Mouse (Mus musculus) kidney, adult 2 months (tissue): ENCODE results near the gene Sim1. TPM values are rescaled to one million over a fixed set of nuclear protein-coding genes. Genes with fewer than 3 reads are reported as not detected.

ENCODE experiments used
- DNase-seq: peaks from one replicate; pipeline ENCODE4 v3.0.0; 2021
- H3K27ac ChIP-seq: fragments of 200-500 bp; 2 replicates; pipeline ENCODE4 v1.5.1; 2012; ENCODE audit warnings: low read depth, low read length, control low read depth, inconsistent platforms; ENCODE audit not compliant: insufficient read depth
- H3K27me3 ChIP-seq: fragments of 200-500 bp; replicated peaks from 2 replicates; pipeline ENCODE4 v1.6.1; 2012; ENCODE audit warnings: mild to moderate bottlenecking, moderate library complexity, low read length, inconsistent platforms; ENCODE audit not compliant: control insufficient read depth, insufficient read depth
- H3K36me3 ChIP-seq: fragments of 200-500 bp; 2 replicates; pipeline ENCODE4 v1.6.1; 2012; ENCODE audit warnings: mild to moderate bottlenecking, moderate library complexity, low read length, inconsistent platforms; ENCODE audit not compliant: control insufficient read depth, insufficient read depth
- H3K4me1 ChIP-seq: fragments of 200-500 bp; 2 replicates; pipeline ENCODE4 v1.6.1; 2011; ENCODE audit warnings: low read length; ENCODE audit not compliant: control insufficient read depth, insufficient read depth
- H3K4me3 ChIP-seq: fragments of 200-500 bp; 2 replicates; pipeline ENCODE4 v1.5.1; 2011; ENCODE audit warnings: mild to moderate bottlenecking, low read depth, low read length, control low read depth; ENCODE audit not compliant: insufficient read depth
- CTCF ChIP-seq: fragments of 200-500 bp; conservative IDR thresholded peaks from 2 replicates; pipeline ENCODE4 v1.5.1; 2011; ENCODE audit warnings: low read depth, mild to moderate bottlenecking, control low read depth, low read length, moderate library complexity, mixed read lengths; ENCODE audit not compliant: insufficient read depth, insufficient read length
- POLR2A ChIP-seq: fragments of 200-500 bp; IDR thresholded peaks from one replicate; pipeline ENCODE4 v1.6.1; 2011; ENCODE audit warnings: low read depth, low read length, control low read depth
- WGBS: fragments of 180-500 bp; shearing (Covaris S2); methylation state at CpG from one replicate; pipeline ENCODE4 v1.1.7; 2018; 5-methylcytosine and 5-hydroxymethylcytosine counted together
- polyA plus RNA-seq: library from polyadenylated mRNA; depleted of rRNA; stranded (reverse); fragments of >200 nt; gene quantifications from 2 replicates; pipeline ENCODE4 v1.2.3, GENCODE M21; 2012

The Sim1 gene
- polyA plus RNA-seq, 1 experiment, result 4.2 TPM

DNA sequence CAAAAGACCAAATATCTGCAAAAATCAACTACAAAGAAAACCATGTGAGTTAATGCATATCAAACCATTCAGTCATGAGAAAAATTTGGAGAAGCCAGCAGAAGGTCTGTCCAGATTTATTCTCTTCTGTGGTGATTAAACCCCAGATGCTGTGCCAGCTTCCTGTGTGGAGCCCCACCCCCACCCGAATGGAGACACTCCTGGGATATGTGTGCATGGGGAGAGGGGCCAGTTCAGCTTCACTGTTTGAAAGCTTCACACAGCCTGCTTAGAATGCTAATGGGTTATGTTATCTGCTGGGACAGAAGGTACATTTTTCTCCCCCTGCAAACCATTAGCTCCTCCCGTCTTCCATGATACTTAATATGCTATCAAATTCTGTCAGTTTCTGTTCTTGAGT is 120.3 kb downstream of the Sim1 start:
- H3K27me3 ChIP-seq, result no peaks in the 10 kb centered on the region
- no peak for TF ChIP-seq POLR2A
- no peak for TF ChIP-seq CTCF
- H3K27ac ChIP-seq, result no peak overlapping the region
- no peaks in the 10 kb centered on the region for H3K4me1 ChIP-seq
- no peak overlapping the region for H3K4me3 ChIP-seq
- no peak for DNase-seq
- no peaks in the 10 kb centered on the region for H3K36me3 ChIP-seq
- 61% methylated on average over 2 of the region's 2 CpGs for WGBS

DNA sequence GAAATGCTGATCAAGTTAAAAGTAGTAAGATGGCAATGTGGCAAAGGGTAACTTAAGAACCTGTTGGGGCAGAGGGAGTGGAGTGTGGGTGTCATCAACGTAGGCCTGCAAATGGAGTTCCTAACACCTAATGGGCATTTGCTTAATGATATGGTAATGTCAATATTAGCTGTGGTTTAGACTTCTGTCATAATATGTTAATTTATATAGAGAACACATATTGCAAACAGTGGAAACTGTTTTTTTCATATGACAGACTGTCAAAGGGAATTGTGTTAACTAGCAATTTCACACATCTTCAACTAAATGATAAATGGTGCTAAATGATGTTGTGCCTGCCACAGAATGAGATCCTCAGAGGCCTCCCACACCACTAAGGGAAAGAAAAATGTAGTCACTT is 120.8 kb downstream of the Sim1 start:
- TF ChIP-seq POLR2A (no peak), CTCF (no peak)
- Histone ChIP-seq H3K4me1 (no peaks in the 10 kb centered on the region), H3K36me3 (no peaks in the 10 kb centered on the region), H3K27ac (no peak overlapping the region), H3K4me3 (no peak overlapping the region), H3K27me3 (no peaks in the 10 kb centered on the region)
- DNase-seq, result no peak
- 57% methylated on average over 1 of the region's 1 CpGs for WGBS

DNA sequence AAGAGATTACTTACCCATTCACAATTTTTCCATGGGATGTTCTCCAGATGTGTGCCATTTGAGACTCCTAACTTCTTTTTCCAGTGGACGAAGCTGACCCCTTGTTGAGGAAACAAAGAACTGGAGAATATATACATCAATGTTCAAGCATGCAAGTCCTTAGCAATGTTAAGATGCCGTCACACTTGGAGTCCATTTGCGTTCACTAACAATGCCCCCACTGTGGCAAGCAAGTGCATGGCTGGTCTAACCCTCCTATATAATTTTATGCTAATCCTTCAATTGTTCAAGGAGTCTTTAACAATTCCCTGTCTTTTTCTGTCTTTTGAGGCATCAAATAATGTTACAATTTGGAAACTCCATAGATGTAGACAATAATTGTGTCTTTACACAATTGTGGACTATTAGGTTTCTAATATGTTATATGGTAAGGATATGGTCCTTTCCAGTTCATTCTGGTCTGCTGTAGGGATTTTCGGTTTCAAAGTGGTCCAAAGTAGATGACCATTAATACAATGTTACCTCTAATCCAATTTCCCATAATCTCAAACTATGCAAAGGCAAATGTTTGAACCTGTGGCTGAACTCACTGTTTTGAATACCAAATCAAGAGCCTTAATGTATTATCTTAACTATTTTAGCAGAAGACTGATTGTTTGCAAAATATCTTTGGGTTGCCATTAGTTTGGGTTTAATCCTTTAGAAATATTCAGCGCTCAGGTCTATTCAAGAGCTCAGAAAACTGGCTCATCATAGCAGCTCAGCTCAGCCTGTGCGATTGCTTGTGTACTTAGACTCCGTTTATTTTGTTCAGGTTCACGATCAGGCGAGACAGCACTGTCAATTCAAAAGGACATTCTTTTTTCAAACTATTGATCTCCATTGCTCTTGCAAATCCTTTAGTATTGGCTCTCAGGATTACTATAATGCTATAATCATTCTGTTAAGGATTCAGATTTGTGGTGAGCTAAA is 129.0 kb downstream of the Sim1 start:
- Histone ChIP-seq H3K36me3 (no peaks in the 10 kb centered on the region), H3K27me3 (no peaks in the 10 kb centered on the region), H3K4me1 (no peaks in the 10 kb centered on the region), H3K4me3 (no peak overlapping the region), H3K27ac (no peak overlapping the region)
- 81% methylated on average over 9 of the region's 9 CpGs for WGBS
- no peak for DNase-seq
- TF ChIP-seq CTCF, result no peak
